Mouse (Mus musculus) hindbrain, embryonic 14.5 days (tissue): Measurements from ENCODE around the gene Btbd3. TPM values are rescaled to one million over a fixed set of nuclear protein-coding genes. Genes with fewer than 3 reads are reported as not detected.

Experiments
- ATAC-seq: fragments of 200-750 bp; cut with Nextera tagmentation; 2 replicates; pipeline ENCODE4 v1.8.0; 2017; ENCODE audit warnings: moderate number of reproducible peaks, mild to moderate bottlenecking, moderate TSS enrichment, moderate library complexity; ENCODE audit not compliant: low FRiP score
- DNase-seq: peaks from one replicate; pipeline ENCODE4 v3.0.0-alpha.2; 2015; ENCODE audit warnings: low spot score
- H3K27ac ChIP-seq: fragments of 300-500 bp; sonication (generic); 2 replicates; pipeline ENCODE4 v1.5.1; 2014; ENCODE audit warnings: mild to moderate bottlenecking, moderate library complexity
- H3K27me3 ChIP-seq: fragments of 300-500 bp; sonication (generic); 2 replicates; pipeline ENCODE4 v1.6.1; 2014; ENCODE audit warnings: mild to moderate bottlenecking, low read length, mixed read lengths; ENCODE audit not compliant: control insufficient read depth, insufficient read depth
- H3K36me3 ChIP-seq: fragments of 300-500 bp; sonication (generic); replicated peaks from 2 replicates; pipeline ENCODE4 v1.6.1; 2014; ENCODE audit not compliant: control insufficient read depth, insufficient read depth
- H3K4me1 ChIP-seq: fragments of 300-500 bp; sonication (generic); replicated peaks from 2 replicates; pipeline ENCODE4 v1.6.1; 2014; ENCODE audit warnings: antibody characterized with exemption, low read length, mixed read lengths; ENCODE audit not compliant: control insufficient read depth, insufficient read depth
- H3K4me2 ChIP-seq: fragments of 300-500 bp; sonication (generic); replicated peaks from 2 replicates; pipeline ENCODE4 v1.6.1; 2014; ENCODE audit warnings: mild to moderate bottlenecking, moderate library complexity
- H3K4me3 ChIP-seq: fragments of 300-500 bp; sonication (generic); replicated peaks from 2 replicates; pipeline ENCODE4 v1.5.1; 2014; ENCODE audit warnings: mild to moderate bottlenecking, low read length
- H3K9ac ChIP-seq: fragments of 300-500 bp; sonication (generic); 2 replicates; pipeline ENCODE4 v1.6.1; 2014
- H3K9me3 ChIP-seq: fragments of 300-500 bp; sonication (generic); 2 replicates; pipeline ENCODE4 v1.6.1; 2016; ENCODE audit warnings: low read length; ENCODE audit not compliant: control insufficient read depth
- WGBS: fragments of 180-500 bp; shearing (Covaris S2); extraction: QIAGEN DNeasy Blood & Tissue Kit; methylation state at CpG from one replicate; pipeline ENCODE4 v1.1.7; 2014; 5-methylcytosine and 5-hydroxymethylcytosine counted together
- polyA plus RNA-seq: library from polyadenylated mRNA; unstranded; fragments of >200 nt; fragmentation: Nextera tagmentation; extraction: Ambion mirVana; gene quantifications from 2 replicates; pipeline ENCODE4 v1.2.1, GENCODE M21; 2014

Gene Btbd3
- polyA plus RNA-seq, 1 experiment from 2014 or later = 32.1 TPM

- no peaks in the 10 kb centered on the region for H3K9me3 ChIP-seq
- ATAC-seq (peak; percentile 95), DNase-seq (peak; percentile 81)
- H3K4me1 ChIP-seq = peaks cover 41% of the 10 kb centered on the region
- peak overlapping the region; percentile 37 for H3K4me3 ChIP-seq
- 14% methylated on average over 17 of the region's 17 CpGs for WGBS
- peak overlapping the region; percentile 74 for H3K27ac ChIP-seq
- peak overlapping the region; percentile 53 for H3K4me2 ChIP-seq
- no peaks in the 10 kb centered on the region for H3K36me3 ChIP-seq
- peak overlapping the region; percentile 55 for H3K9ac ChIP-seq
- no peaks in the 10 kb centered on the region for H3K27me3 ChIP-seq
Observed at GRCm38 (mm10) chr2:138277842-138278691, 21.7 kb downstream of the Btbd3 start.

DNA sequence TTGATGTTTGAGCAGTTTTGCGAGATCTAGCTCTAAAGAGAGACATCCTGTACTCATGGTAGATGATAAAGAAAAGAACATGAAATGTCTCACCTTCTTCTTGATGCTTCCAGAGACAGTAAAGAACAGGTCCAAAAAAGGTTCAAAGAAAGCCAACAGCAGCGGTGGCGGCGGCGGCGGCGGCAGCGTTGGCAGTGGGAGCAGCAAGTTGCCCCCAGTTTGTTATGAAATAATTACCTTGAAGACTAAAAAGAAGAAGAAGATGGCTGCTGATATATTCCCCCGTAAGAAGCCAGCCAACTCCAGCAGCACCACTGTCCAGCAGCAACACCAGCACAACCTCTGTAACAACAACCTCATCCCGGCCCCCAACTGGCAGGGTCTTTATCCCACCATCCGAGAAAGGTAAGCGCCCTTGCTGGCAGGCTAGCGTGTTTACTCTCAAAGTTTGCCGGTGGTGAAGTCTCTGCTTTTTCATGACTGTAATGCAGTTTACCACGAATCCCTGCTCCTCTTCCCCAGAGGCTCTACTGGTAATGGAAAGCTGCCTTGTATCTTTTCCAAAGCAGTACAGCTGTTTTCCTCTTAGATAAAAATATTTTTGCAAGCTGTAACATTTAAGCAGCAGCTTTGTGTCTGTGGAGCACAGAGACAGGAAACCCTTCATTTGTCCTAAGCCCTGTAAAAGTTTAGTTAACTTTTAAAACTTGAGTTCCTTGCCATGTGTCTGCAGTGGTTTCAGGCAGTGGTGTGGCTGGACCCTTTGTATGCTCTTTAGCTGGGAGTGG, 22.7 kb downstream of the Btbd3 start:
- Histone ChIP-seq H3K9ac (peak overlapping the region; percentile 55), H3K4me1 (peaks cover 37% of the 10 kb centered on the region), H3K4me3 (peak overlapping the region; percentile 37), H3K27me3 (no peaks in the 10 kb centered on the region), H3K9me3 (no peaks in the 10 kb centered on the region), H3K4me2 (peak overlapping the region; percentile 53), H3K36me3 (peaks cover 10% of the 10 kb centered on the region), H3K27ac (peak overlapping the region; percentile 74)
- WGBS = 66% methylated on average over 15 of the region's 15 CpGs
- ATAC-seq (no peak), DNase-seq (no peak)

DNA sequence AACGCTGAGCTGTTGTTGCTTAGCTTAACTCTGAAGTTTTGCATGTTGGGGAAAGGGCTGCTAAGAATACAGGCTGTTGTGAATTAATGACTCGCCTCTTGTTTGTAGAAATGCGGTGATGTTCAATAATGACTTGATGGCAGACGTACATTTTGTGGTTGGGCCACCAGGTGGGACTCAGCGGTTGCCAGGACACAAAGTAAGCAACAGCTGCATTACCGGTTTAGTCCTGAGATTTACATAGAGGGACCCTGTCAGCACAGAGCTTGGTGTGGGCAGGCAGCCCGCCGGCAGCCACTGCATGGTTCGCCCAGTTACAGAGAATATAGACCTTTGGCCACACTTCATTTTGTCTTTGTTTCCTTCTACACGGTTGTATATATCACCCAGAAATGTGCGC, 23.3 kb downstream of the Btbd3 start:
- Histone ChIP-seq H3K27ac (peak overlapping the region; percentile 74), H3K36me3 (peaks cover 15% of the 10 kb centered on the region), H3K27me3 (no peaks in the 10 kb centered on the region), H3K9me3 (no peaks in the 10 kb centered on the region), H3K9ac (peak overlapping the region; percentile 55), H3K4me3 (peak overlapping the region; percentile 37), H3K4me1 (peaks cover 37% of the 10 kb centered on the region), H3K4me2 (peak overlapping the region; percentile 53)
- 51% methylated on average over 11 of the region's 11 CpGs for WGBS
- DNase-seq = no peak
- no peak for ATAC-seq

- H3K4me2 ChIP-seq = peak overlapping the region; percentile 53
- H3K4me1 ChIP-seq = peaks cover 37% of the 10 kb centered on the region
- DNase-seq (peak; percentile 57), ATAC-seq (no peak)
- no peaks in the 10 kb centered on the region for H3K27me3 ChIP-seq
- H3K9me3 ChIP-seq = no peaks in the 10 kb centered on the region
- peak overlapping the region; percentile 74 for H3K27ac ChIP-seq
- H3K9ac ChIP-seq = peak overlapping the region; percentile 55
- 52% methylated on average over 17 of the region's 17 CpGs for WGBS
- H3K36me3 ChIP-seq = peaks cover 20% of the 10 kb centered on the region
- H3K4me3 ChIP-seq = peak overlapping the region; percentile 37
Observed at GRCm38 (mm10) chr2:138280225-138280711, 23.9 kb downstream of the Btbd3 start.

DNA sequence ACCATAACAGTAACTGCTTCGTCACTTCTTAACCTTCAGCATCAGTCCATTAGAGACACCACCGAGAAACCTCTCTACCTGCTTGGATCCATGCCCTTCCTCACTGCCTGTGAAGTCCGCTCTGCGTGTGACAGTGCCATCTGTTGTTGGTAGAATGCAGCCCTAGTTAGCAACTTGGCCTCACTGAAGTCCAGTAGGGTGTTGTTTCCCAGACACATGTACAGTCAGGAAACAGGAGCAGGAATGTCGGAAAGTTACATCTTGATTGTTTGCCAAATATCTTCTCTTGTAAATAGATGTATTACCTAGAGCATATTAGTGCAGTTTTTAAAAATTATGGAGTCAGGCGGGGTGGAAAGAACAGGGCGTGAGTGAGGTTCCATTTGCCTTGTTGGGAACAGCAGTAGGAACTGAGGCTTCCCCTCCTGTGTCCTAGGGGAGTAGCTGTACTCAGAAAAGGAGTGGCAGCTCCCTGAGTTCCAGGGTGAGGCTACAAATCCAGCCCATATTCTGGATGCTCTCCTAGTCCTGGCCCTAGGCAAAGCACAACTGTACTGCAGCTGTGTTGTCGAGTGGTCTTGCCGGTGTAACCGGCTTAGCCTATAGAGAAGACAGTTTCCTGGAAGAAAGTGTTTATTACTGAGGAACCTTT, 25.3 kb downstream of the Btbd3 start:
- Histone ChIP-seq H3K4me1 (peaks cover 31% of the 10 kb centered on the region), H3K4me3 (peak overlapping the region; percentile 15), H3K36me3 (peaks cover 30% of the 10 kb centered on the region), H3K9me3 (no peaks in the 10 kb centered on the region), H3K27me3 (no peaks in the 10 kb centered on the region), H3K27ac (no peak overlapping the region), H3K4me2 (peak overlapping the region; percentile 40), H3K9ac (no peak overlapping the region)
- no peak for ATAC-seq
- DNase-seq = no peak
- WGBS = 85% methylated on average over 10 of the region's 10 CpGs

- Histone ChIP-seq H3K4me3 (no peak overlapping the region), H3K27ac (no peak overlapping the region), H3K9ac (no peak overlapping the region), H3K9me3 (no peaks in the 10 kb centered on the region), H3K36me3 (peaks cover 30% of the 10 kb centered on the region), H3K4me1 (peaks cover 17% of the 10 kb centered on the region; the same call in 1 of the 2 replicates), H3K27me3 (no peaks in the 10 kb centered on the region), H3K4me2 (no peak overlapping the region; the same call in 1 of the 2 replicates)
- DNase-seq (no peak), ATAC-seq (no peak; the same call in 1 of the 2 replicates)
- 80% methylated on average over 12 of the region's 12 CpGs for WGBS
Observed at GRCm38 (mm10) chr2:138283372-138283771, 27.0 kb downstream of the Btbd3 start.

DNA sequence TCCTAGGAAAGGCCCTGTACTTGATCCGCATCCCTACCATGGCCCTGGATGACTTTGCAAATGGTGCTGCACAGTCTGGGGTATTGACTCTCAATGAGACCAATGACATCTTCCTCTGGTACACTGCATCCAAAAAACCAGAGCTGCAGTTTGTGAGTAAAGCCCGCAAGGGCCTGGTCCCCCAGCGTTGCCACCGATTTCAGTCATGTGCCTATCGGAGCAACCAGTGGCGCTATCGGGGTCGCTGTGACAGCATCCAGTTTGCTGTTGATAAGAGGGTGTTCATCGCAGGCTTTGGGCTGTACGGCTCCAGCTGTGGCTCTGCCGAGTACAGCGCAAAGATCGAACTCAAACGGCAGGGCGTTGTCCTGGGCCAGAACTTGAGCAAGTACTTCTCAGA, 27.5 kb downstream of the Btbd3 start:
- Histone ChIP-seq H3K9ac (no peak overlapping the region), H3K36me3 (peaks cover 30% of the 10 kb centered on the region), H3K4me1 (peaks cover 17% of the 10 kb centered on the region; the same call in 1 of the 2 replicates), H3K4me3 (no peak overlapping the region), H3K9me3 (no peaks in the 10 kb centered on the region), H3K4me2 (no peak overlapping the region), H3K27me3 (no peaks in the 10 kb centered on the region), H3K27ac (no peak overlapping the region)
- ATAC-seq (no peak; the same call in 1 of the 2 replicates), DNase-seq (no peak)
- 98% methylated on average over 15 of the region's 15 CpGs for WGBS

DNA sequence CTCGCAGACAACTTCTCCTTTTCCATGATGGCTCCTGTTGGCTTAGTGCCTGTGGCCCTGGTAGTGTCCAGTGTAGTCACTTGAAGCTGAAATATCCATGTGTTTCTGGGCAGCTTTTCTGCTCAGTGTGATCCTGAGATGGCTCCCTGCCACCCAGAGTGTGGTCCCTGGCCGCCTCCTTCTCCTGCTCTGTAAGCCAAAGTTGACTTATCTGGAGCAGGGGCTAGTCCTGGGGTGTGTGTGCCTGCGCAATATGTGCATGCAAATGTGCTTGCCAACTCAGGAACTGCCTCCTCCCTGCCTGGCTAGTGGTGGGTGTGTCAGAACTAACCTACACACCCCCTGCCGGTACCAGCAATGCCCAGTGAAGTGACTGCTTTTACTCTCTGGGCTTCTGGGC, 29.4 kb downstream of the Btbd3 start:
- H3K4me2 ChIP-seq = no peak overlapping the region
- no peak for DNase-seq
- H3K9ac ChIP-seq = no peak overlapping the region
- no peak for ATAC-seq
- H3K4me3 ChIP-seq = no peak overlapping the region
- WGBS = 96% methylated on average over 4 of the region's 4 CpGs
- H3K27me3 ChIP-seq = no peaks in the 10 kb centered on the region
- 0 out of 2 replicates have a peak, but pooled peaks cover 7% of the 10 kb centered on the region for H3K4me1 ChIP-seq
- H3K27ac ChIP-seq = no peak overlapping the region
- H3K36me3 ChIP-seq = peaks cover 30% of the 10 kb centered on the region
- H3K9me3 ChIP-seq = no peaks in the 10 kb centered on the region

DNA sequence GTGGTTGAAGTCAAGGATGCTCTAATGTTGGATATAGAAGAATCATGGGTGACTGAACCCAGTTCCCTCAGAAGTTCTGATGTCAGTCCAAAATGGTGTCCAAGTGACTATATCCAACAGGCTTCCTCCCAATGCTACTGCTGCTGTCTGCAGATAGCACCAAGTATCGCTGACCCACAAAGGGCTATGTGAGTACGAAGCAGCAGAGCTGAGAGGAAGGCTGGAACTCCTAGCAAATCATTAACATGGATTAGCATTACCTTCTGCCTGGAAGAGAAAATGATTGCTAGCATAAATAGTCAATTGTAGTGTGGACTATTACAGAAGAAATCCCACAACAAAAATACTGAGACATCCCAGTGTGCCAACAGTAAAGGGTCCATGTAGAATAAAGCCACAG, 33.8 kb downstream of the Btbd3 start:
- no peak overlapping the region for H3K4me3 ChIP-seq
- peaks cover 10% of the 10 kb centered on the region for H3K36me3 ChIP-seq
- no peak overlapping the region for H3K9ac ChIP-seq
- ATAC-seq = no peak
- WGBS = 89% methylated on average over 2 of the region's 2 CpGs
- no peaks in the 10 kb centered on the region for H3K9me3 ChIP-seq
- H3K4me2 ChIP-seq = no peak overlapping the region
- H3K27ac ChIP-seq = no peak overlapping the region
- H3K27me3 ChIP-seq = no peaks in the 10 kb centered on the region
- H3K4me1 ChIP-seq = no peaks in the 10 kb centered on the region
- no peak for DNase-seq
